Mouse (Mus musculus): ENCODE data around the gene Sacs.
A peak's percentile ranks its signal among the peaks of the same experiment; 100 is the strongest.

GRCm38 (mm10) chr14:61112404-61112803 lies 25.9 kb upstream of the Sacs start:
- TF ChIP-seq CTCF (IDR thresholded peaks at IDR 0.05; ENCODE audit: low read depth): peak; percentile 92
- no peak for TF ChIP-seq EP300 (optimal IDR thresholded peaks at IDR 0.05)
